Mouse (Mus musculus) midbrain, embryonic 10.5 days (tissue): ENCODE data around the gene Psip1. TPM values are rescaled to one million over a fixed set of nuclear protein-coding genes. Genes with fewer than 3 reads are reported as not detected.
"Not testable (repeated sequence)": the region's sequence is repeated elsewhere in the genome, so short reads cannot be mapped to it uniquely, and the experiment has no call there.

ENCODE experiments used
- DNase-seq: peaks from one replicate; pipeline ENCODE4 v3.0.0-alpha.2; 2017; ENCODE audit warnings: low spot score
- H3K27ac ChIP-seq: fragments of 300-500 bp; sonication (generic); replicated peaks from 2 replicates; pipeline ENCODE4 v1.5.1; 2016; ENCODE audit warnings: mild to moderate bottlenecking
- H3K27me3 ChIP-seq: fragments of 300-500 bp; sonication (generic); 2 replicates; pipeline ENCODE4 v1.6.1; 2016; ENCODE audit warnings: low read depth, mild to moderate bottlenecking; ENCODE audit not compliant: poor library complexity, severe bottlenecking
- H3K36me3 ChIP-seq: fragments of 300-500 bp; sonication (generic); 2 replicates; pipeline ENCODE4 v1.6.1; 2016; ENCODE audit warnings: mild to moderate bottlenecking, moderate library complexity
- H3K4me1 ChIP-seq: fragments of 300-500 bp; sonication (generic); 2 replicates; pipeline ENCODE4 v1.6.1; 2016
- H3K4me3 ChIP-seq: fragments of 300-500 bp; sonication (generic); 2 replicates; pipeline ENCODE4 v1.5.1; 2016; ENCODE audit warnings: mild to moderate bottlenecking, moderate library complexity
- H3K9me3 ChIP-seq: fragments of 300-500 bp; sonication (generic); replicated peaks from 2 replicates; pipeline ENCODE4 v1.6.1; 2016; ENCODE audit warnings: mild to moderate bottlenecking
- WGBS: fragments of 180-500 bp; shearing (Covaris S2); methylation state at CpG from one replicate; pipeline ENCODE4 v1.1.7; 2016; 5-methylcytosine and 5-hydroxymethylcytosine counted together
- polyA plus RNA-seq: library from polyadenylated mRNA; unstranded; fragments of >200 nt; fragmentation: Nextera tagmentation; extraction: Ambion mirVana; gene quantifications from 2 replicates; pipeline ENCODE4 v1.2.1, GENCODE M21; 2016

Psip1 gene
- polyA plus RNA-seq, 1 experiment from 2014 or later, result 302 TPM

GRCm38 (mm10) chr4:83519807-83520206 lies 33.5 kb upstream of the Psip1 start:
- Histone ChIP-seq H3K27me3 (no peaks in the 10 kb centered on the region), H3K4me3 (no peak overlapping the region), H3K4me1 (peaks cover 31% of the 10 kb centered on the region), H3K9me3 (no peaks in the 10 kb centered on the region), H3K27ac (no peak overlapping the region), H3K36me3 (no peaks in the 10 kb centered on the region)
- no peak for DNase-seq

- no peak for DNase-seq
- Histone ChIP-seq H3K27ac (no peak overlapping the region), H3K27me3 (no peaks in the 10 kb centered on the region), H3K4me3 (no peak overlapping the region), H3K36me3 (no peaks in the 10 kb centered on the region), H3K4me1 (peaks cover 26% of the 10 kb centered on the region), H3K9me3 (no peaks in the 10 kb centered on the region)
- WGBS, result 83% methylated on average over 2 of the region's 2 CpGs
Measured at GRCm38 (mm10) chr4:83519148-83519547, 32.9 kb upstream of the Psip1 start.

GRCm38 (mm10) chr4:83516144-83516543 lies 29.9 kb upstream of the Psip1 start:
- not testable (repeated sequence) for H3K27me3 ChIP-seq, H3K9me3 ChIP-seq, H3K4me1 ChIP-seq, H3K36me3 ChIP-seq, DNase-seq, H3K27ac ChIP-seq, H3K4me3 ChIP-seq
- 92% methylated on average over 5 of the region's 6 CpGs for WGBS

- Histone ChIP-seq H3K27ac (no peak overlapping the region), H3K36me3 (no peaks in the 10 kb centered on the region), H3K27me3 (no peaks in the 10 kb centered on the region), H3K9me3 (no peaks in the 10 kb centered on the region), H3K4me1 (peaks cover 12% of the 10 kb centered on the region), H3K4me3 (no peak overlapping the region)
- 87% methylated on average over 10 of the region's 10 CpGs for WGBS
- DNase-seq, result no peak
Measured at GRCm38 (mm10) chr4:83514976-83515669, 28.9 kb upstream of the Psip1 start.

- H3K27me3 ChIP-seq, result no peaks in the 10 kb centered on the region
- no peak overlapping the region for H3K27ac ChIP-seq
- WGBS, result 89% methylated on average over 1 of the region's 1 CpGs
- H3K9me3 ChIP-seq, result no peaks in the 10 kb centered on the region
- DNase-seq, result no peak
- no peak overlapping the region for H3K4me3 ChIP-seq
- H3K4me1 ChIP-seq, result peaks cover 12% of the 10 kb centered on the region
- H3K36me3 ChIP-seq, result no peaks in the 10 kb centered on the region
Measured at GRCm38 (mm10) chr4:83514183-83514582, 27.9 kb upstream of the Psip1 start.

GRCm38 (mm10) chr4:83512644-83513043 lies 26.4 kb upstream of the Psip1 start:
- H3K27me3 ChIP-seq, result no peaks in the 10 kb centered on the region
- no peaks in the 10 kb centered on the region for H3K36me3 ChIP-seq
- no peak overlapping the region for H3K27ac ChIP-seq
- no peaks in the 10 kb centered on the region for H3K9me3 ChIP-seq
- DNase-seq, result no peak
- WGBS, result 71% methylated on average over 2 of the region's 2 CpGs
- no peak overlapping the region for H3K4me3 ChIP-seq
- peaks cover 16% of the 10 kb centered on the region for H3K4me1 ChIP-seq

GRCm38 (mm10) chr4:83512217-83512616 lies 26.0 kb upstream of the Psip1 start:
- no peaks in the 10 kb centered on the region for H3K27me3 ChIP-seq
- H3K4me1 ChIP-seq, result peaks cover 17% of the 10 kb centered on the region
- no peaks in the 10 kb centered on the region for H3K36me3 ChIP-seq
- H3K4me3 ChIP-seq, result no peak overlapping the region
- 94% methylated on average over 3 of the region's 3 CpGs for WGBS
- no peak for DNase-seq
- H3K9me3 ChIP-seq, result no peaks in the 10 kb centered on the region
- H3K27ac ChIP-seq, result no peak overlapping the region

GRCm38 (mm10) chr4:83511083-83511482 lies 24.8 kb upstream of the Psip1 start:
- 29% methylated on average over 8 of the region's 8 CpGs for WGBS
- Histone ChIP-seq H3K27me3 (no peaks in the 10 kb centered on the region), H3K27ac (peak overlapping the region; percentile 64; the same call in 1 of the 2 replicates), H3K36me3 (no peaks in the 10 kb centered on the region), H3K4me3 (no peak overlapping the region), H3K9me3 (no peaks in the 10 kb centered on the region), H3K4me1 (peaks cover 17% of the 10 kb centered on the region)
- no peak for DNase-seq

GRCm38 (mm10) chr4:83509600-83509999 lies 23.3 kb upstream of the Psip1 start:
- Histone ChIP-seq H3K27ac (no peak overlapping the region), H3K4me1 (peaks cover 17% of the 10 kb centered on the region), H3K27me3 (no peaks in the 10 kb centered on the region), H3K36me3 (no peaks in the 10 kb centered on the region), H3K9me3 (no peaks in the 10 kb centered on the region), H3K4me3 (no peak overlapping the region)
- 38% methylated on average over 2 of the region's 2 CpGs for WGBS
- DNase-seq, result no peak

GRCm38 (mm10) chr4:83501037-83501430 lies 14.8 kb upstream of the Psip1 start:
- peak overlapping the region; percentile 83 for H3K27ac ChIP-seq
- WGBS, result 38% methylated on average over 7 of the region's 7 CpGs

GRCm38 (mm10) chr4:83500154-83501036 lies 14.1 kb upstream of the Psip1 start:
- WGBS, result 6% methylated on average over 22 of the region's 22 CpGs
- peaks cover 5% of the 10 kb centered on the region; the same call in 1 of the 2 replicates for H3K27me3 ChIP-seq
- H3K36me3 ChIP-seq, result no peaks in the 10 kb centered on the region
- no peaks in the 10 kb centered on the region for H3K9me3 ChIP-seq
- H3K27ac ChIP-seq, result peak overlapping the region; percentile 83
- peak; percentile 78 for DNase-seq
- H3K4me3 ChIP-seq, result peak overlapping the region; percentile 49
- peaks cover 19% of the 10 kb centered on the region for H3K4me1 ChIP-seq

More at GRCm38 (mm10) chr4:83501037-83501430, 14.8 kb upstream of the Psip1 start:
- H3K4me1 ChIP-seq, result peaks cover 19% of the 10 kb centered on the region
- no peaks in the 10 kb centered on the region for H3K9me3 ChIP-seq
- H3K27me3 ChIP-seq, result peaks cover 5% of the 10 kb centered on the region; the same call in 1 of the 2 replicates
- DNase-seq, result no peak
- H3K4me3 ChIP-seq, result peak overlapping the region; percentile 49
- no peaks in the 10 kb centered on the region for H3K36me3 ChIP-seq

- DNase-seq, H3K27ac ChIP-seq, H3K9me3 ChIP-seq, H3K36me3 ChIP-seq, H3K4me3 ChIP-seq, H3K27me3 ChIP-seq: not testable (repeated sequence)
- 92% methylated on average over 5 of the region's 5 CpGs for WGBS
- peaks cover 19% of the 10 kb centered on the region for H3K4me1 ChIP-seq
Measured at GRCm38 (mm10) chr4:83497013-83497412, 10.8 kb upstream of the Psip1 start.

- H3K4me3 ChIP-seq, result no peak overlapping the region
- H3K27me3 ChIP-seq, result no peaks in the 10 kb centered on the region
- H3K4me1 ChIP-seq, result peaks cover 8% of the 10 kb centered on the region; the same call in 1 of the 2 replicates
- 90% methylated on average over 1 of the region's 1 CpGs for WGBS
- no peak for DNase-seq
- no peak overlapping the region for H3K27ac ChIP-seq
- no peaks in the 10 kb centered on the region for H3K36me3 ChIP-seq
- H3K9me3 ChIP-seq, result no peaks in the 10 kb centered on the region
Measured at GRCm38 (mm10) chr4:83493112-83493511, 6.9 kb upstream of the Psip1 start.
